Mouse (Mus musculus) frontal cortex, postnatal 10 days (tissue): ENCODE data around the gene Rmnd1.

Experiments used
- DNase-seq, 2 experiments: peaks; one replicate each; pipeline ENCODE4 v3.0.0; 2022; ENCODE audit warnings: low spot score in 2 of 2, mixed read lengths in 1 of 2

The Rmnd1 gene

GRCm38 (mm10) chr10:4354371-4355260 lies 77.6 kb downstream of the Rmnd1 start:
- no peak for DNase-seq
